Mouse (Mus musculus) gonadal fat pad, adult 2 months (tissue): ENCODE results near the gene Bex6. TPM values are rescaled to one million over a fixed set of nuclear protein-coding genes. Genes with fewer than 3 reads are reported as not detected.

Experiments
- DNase-seq: peaks from one replicate; pipeline ENCODE4 v3.0.0-alpha.2; 2012; ENCODE audit warnings: low read depth
- polyA plus RNA-seq: library from polyadenylated mRNA; depleted of rRNA; stranded (reverse); fragments of >200 nt; gene quantifications from 2 replicates; pipeline ENCODE4 v1.2.3, GENCODE M21; 2012; rRNA removed

Bex6 gene
- not detected in 2 replicates for polyA plus RNA-seq

GRCm38 (mm10) chr16:32179333-32179901, at the start of gene Bex6:
TSS of gene Bex6 (plus strand) at chr16:32179823.
- DNase-seq, result no peak

GRCm38 (mm10) chr16:32130190-32130826, 49.3 kb upstream of the Bex6 start:
- DNase-seq, result no peak

- no peak for DNase-seq
These were observed 46.5 kb upstream of the Bex6 start for GRCm38 (mm10) chr16:32133148-32133547.

- no peak for DNase-seq
These were observed 43.7 kb upstream of the Bex6 start for GRCm38 (mm10) chr16:32135842-32136357.

GRCm38 (mm10) chr16:32138954-32139353, 40.7 kb upstream of the Bex6 start:
- no peak for DNase-seq

GRCm38 (mm10) chr16:32143766-32144165, 35.9 kb upstream of the Bex6 start:
- DNase-seq, result no peak

GRCm38 (mm10) chr16:32144592-32144991, 35.0 kb upstream of the Bex6 start:
- DNase-seq, result no peak

- no peak for DNase-seq
These were observed 31.9 kb upstream of the Bex6 start for GRCm38 (mm10) chr16:32147589-32148207.

- DNase-seq, result no peak
These were observed 25.6 kb upstream of the Bex6 start for GRCm38 (mm10) chr16:32153976-32154375.

- no peak for DNase-seq
These were observed 25.2 kb upstream of the Bex6 start for GRCm38 (mm10) chr16:32154437-32154836.

GRCm38 (mm10) chr16:32156719-32157118, 22.9 kb upstream of the Bex6 start:
- no peak for DNase-seq

- no peak for DNase-seq
These were observed 22.3 kb upstream of the Bex6 start for GRCm38 (mm10) chr16:32157369-32157768.

GRCm38 (mm10) chr16:32158966-32159365, 20.7 kb upstream of the Bex6 start:
- no peak for DNase-seq

GRCm38 (mm10) chr16:32160742-32161323, 18.8 kb upstream of the Bex6 start:
- DNase-seq, result no peak

GRCm38 (mm10) chr16:32163392-32163791, 16.2 kb upstream of the Bex6 start:
- DNase-seq, result no peak

GRCm38 (mm10) chr16:32163891-32164290, 15.7 kb upstream of the Bex6 start:
- no peak for DNase-seq

GRCm38 (mm10) chr16:32164396-32165027, 15.1 kb upstream of the Bex6 start:
- DNase-seq, result no peak

GRCm38 (mm10) chr16:32165281-32165821, 14.3 kb upstream of the Bex6 start, which contains the start of gene Nrros:
TSS of gene Nrros (minus strand) at chr16:32165594.
- no peak for DNase-seq

GRCm38 (mm10) chr16:32167819-32168545, 11.6 kb upstream of the Bex6 start:
- DNase-seq, result no peak

- DNase-seq, result no peak
These were observed 8.4 kb upstream of the Bex6 start for GRCm38 (mm10) chr16:32171031-32171731.
